Mouse (Mus musculus) gonadal fat pad, adult 2 months (tissue): Measurements from ENCODE around the gene Gm32717. TPM values are rescaled to one million over a fixed set of nuclear protein-coding genes. Genes with fewer than 3 reads are reported as not detected.
"Not testable (repeated sequence)": the region's sequence is repeated elsewhere in the genome, so short reads cannot be mapped to it uniquely, and the experiment has no call there.

Source experiments
- DNase-seq: peaks from one replicate; pipeline ENCODE4 v3.0.0-alpha.2; 2012; ENCODE audit warnings: low read depth
- polyA plus RNA-seq: library from polyadenylated mRNA; depleted of rRNA; stranded (reverse); fragments of >200 nt; gene quantifications from 2 replicates; pipeline ENCODE4 v1.2.3, GENCODE M21; 2012; rRNA removed

Gene Gm32717
- polyA plus RNA-seq = not detected in 2 replicates

- not testable (repeated sequence) for DNase-seq
These were observed at the start of gene Gm32717 for GRCm38 (mm10) chr10:118240680-118241079. Gm32717 (minus strand) TSS chr10:118240780.

- not testable (repeated sequence) for DNase-seq
These were observed 42.4 kb upstream of the Gm32717 start for GRCm38 (mm10) chr10:118283016-118283415.

GRCm38 (mm10) chr10:118282565-118282964 lies 42.0 kb upstream of the Gm32717 start:
- DNase-seq = not testable (repeated sequence)

- DNase-seq = not testable (repeated sequence)
These were observed 37.5 kb upstream of the Gm32717 start for GRCm38 (mm10) chr10:118278069-118278468.

- not testable (repeated sequence) for DNase-seq
These were observed 30.8 kb upstream of the Gm32717 start for GRCm38 (mm10) chr10:118271416-118271815.

- DNase-seq = not testable (repeated sequence)
These were observed 28.2 kb upstream of the Gm32717 start for GRCm38 (mm10) chr10:118268812-118269211.

GRCm38 (mm10) chr10:118258388-118258787 lies 17.8 kb upstream of the Gm32717 start, which contains the start of gene Gm32802:
Gm32802 (plus strand) TSS chr10:118258688.
- DNase-seq = not testable (repeated sequence)

- no peak for DNase-seq
These were observed 10.3 kb upstream of the Gm32717 start for GRCm38 (mm10) chr10:118250852-118251295.

- DNase-seq = not testable (repeated sequence)
These were observed 8.5 kb upstream of the Gm32717 start for GRCm38 (mm10) chr10:118249006-118249595.

GRCm38 (mm10) chr10:118232607-118233006 lies 8.0 kb downstream of the Gm32717 start:
- DNase-seq = not testable (repeated sequence)

- DNase-seq = not testable (repeated sequence)
These were observed 13.0 kb downstream of the Gm32717 start for GRCm38 (mm10) chr10:118227629-118228028.

- DNase-seq = not testable (repeated sequence)
These were observed 24.7 kb downstream of the Gm32717 start for GRCm38 (mm10) chr10:118215719-118216393.

GRCm38 (mm10) chr10:118204642-118205041 lies 35.9 kb downstream of the Gm32717 start, which contains the start of gene Il22:
Il22 (plus strand) TSS chr10:118204942.
- no peak for DNase-seq

- not testable (repeated sequence) for DNase-seq
These were observed 45.4 kb downstream of the Gm32717 start for GRCm38 (mm10) chr10:118195150-118195549.

Other genes starting within 250 kb of the Gm32717 start
- gene Mdm1, start 99.0 kb downstream of the Gm32717 start, polyA plus RNA-seq = 4.9 and 5.9 TPM in 2 replicates
- not detected in 2 replicates for gene Il22, start 35.8 kb downstream of the Gm32717 start, polyA plus RNA-seq
- gene Gm32802, start 17.9 kb upstream of the Gm32717 start, polyA plus RNA-seq = not detected in 2 replicates
- gene Iltifb, start 54.3 kb upstream of the Gm32717 start, polyA plus RNA-seq = not detected in 2 replicates
- gene Gm9040, start 86.2 kb upstream of the Gm32717 start, polyA plus RNA-seq = not detected in 2 replicates
- gene Gm9044, start 91.6 kb upstream of the Gm32717 start, polyA plus RNA-seq = not detected in 2 replicates
- 0.06 TPM in 1 of 2 replicates, not detected in the other for gene Gm9045, start 97.1 kb upstream of the Gm32717 start, polyA plus RNA-seq
- gene Gm9046, start 102.5 kb upstream of the Gm32717 start, polyA plus RNA-seq = not detected in 2 replicates
- gene Gm9048, start 107.9 kb upstream of the Gm32717 start, polyA plus RNA-seq = not detected in 2 replicates
- 0.06 TPM in 1 of 2 replicates, not detected in the other for gene Gm9049, start 113.3 kb upstream of the Gm32717 start, polyA plus RNA-seq
- gene Ifng, start 200.3 kb upstream of the Gm32717 start, polyA plus RNA-seq = not detected in 2 replicates